Mouse (Mus musculus) heart, postnatal 0 days (tissue): ENCODE results near the gene Trim17.

Experiments used
- CTCF ChIP-seq: IDR thresholded peaks from 2 replicates; pipeline ENCODE4 v1.5.1; 2016; ENCODE audit warnings: antibody characterized with exemption, control low read depth, low read depth
- EP300 ChIP-seq: IDR thresholded peaks from 2 replicates; pipeline ENCODE4 v1.6.1; 2016; ENCODE audit warnings: antibody characterized with exemption, low read depth

DNA sequence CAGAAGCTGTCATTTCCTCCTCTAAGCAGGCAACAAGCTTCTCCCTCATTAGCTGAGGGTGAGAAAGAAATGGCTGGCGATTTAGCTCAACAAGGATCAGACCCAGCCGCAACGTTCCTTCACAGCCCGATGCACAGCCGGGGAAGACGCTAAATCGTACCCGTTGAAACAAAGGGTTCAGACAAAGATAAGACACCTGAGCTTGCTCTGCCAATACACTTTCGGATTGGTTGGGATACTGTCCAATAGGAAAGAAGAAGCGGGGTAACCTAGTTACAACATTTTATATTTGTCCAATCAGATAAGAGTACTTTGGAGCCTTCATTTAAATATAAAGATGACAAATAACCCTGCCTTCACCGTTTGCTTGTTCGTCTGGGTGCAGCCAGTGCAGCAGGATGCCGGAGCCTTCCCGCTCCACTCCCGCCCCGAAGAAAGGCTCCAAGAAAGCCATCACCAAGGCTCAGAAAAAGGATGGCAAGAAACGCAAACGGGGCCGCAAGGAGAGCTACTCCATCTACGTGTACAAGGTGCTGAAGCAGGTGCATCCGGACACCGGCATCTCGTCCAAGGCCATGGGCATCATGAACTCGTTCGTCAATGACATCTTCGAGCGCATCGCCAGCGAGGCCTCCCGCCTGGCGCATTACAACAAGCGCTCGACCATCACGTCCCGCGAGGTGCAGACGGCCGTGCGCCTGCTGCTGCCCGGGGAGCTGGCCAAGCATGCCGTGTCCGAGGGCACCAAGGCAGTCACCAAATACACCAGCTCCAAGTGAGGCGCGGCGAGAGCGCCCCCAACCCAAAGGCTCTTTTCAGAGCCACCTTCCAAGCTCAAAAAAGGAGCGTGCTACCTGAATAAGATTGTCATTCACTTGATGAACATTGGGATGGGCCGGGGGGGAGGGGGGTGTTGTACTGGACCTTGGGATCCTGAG lies 5.7 kb upstream of the Trim17 start, which contains the start of gene Hist3h2ba:
- no peak for TF ChIP-seq CTCF
- no peak for TF ChIP-seq EP300
